Mouse (Mus musculus) C2C12 (cell line): ENCODE measurements around the gene Slc2a5.

Source experiments
- CTCF ChIP-seq: IDR thresholded peaks from one replicate; pipeline ENCODE4 v1.5.1; 2011; ENCODE audit not compliant: control insufficient read depth, insufficient read depth, insufficient read length
- FOSL1 ChIP-seq: IDR thresholded peaks from one replicate; pipeline ENCODE4 v1.8.0; 2011; ENCODE audit warnings: mild to moderate bottlenecking, low read length; ENCODE audit not compliant: poor library complexity, insufficient read depth, severe bottlenecking
- MAX ChIP-seq: IDR thresholded peaks from one replicate; pipeline ENCODE4 v1.6.1; 2011; ENCODE audit warnings: mild to moderate bottlenecking, control low read depth
- MYOG ChIP-seq: IDR thresholded peaks from one replicate; pipeline ENCODE4 v1.6.1; 2011; ENCODE audit not compliant: control insufficient read depth, insufficient read length; ENCODE audit errors: extremely low read depth

GRCm38 (mm10) chr4:150128571-150128970 lies 9.5 kb downstream of the Slc2a5 start:
- TF ChIP-seq CTCF (no peak), MYOG (no peak), FOSL1 (no peak), MAX (no peak)
